Mouse (Mus musculus) heart, adult 9 months (tissue): ENCODE data around the gene Stx5a.

Experiments
- DNase-seq, 2 experiments: peaks; one replicate each; pipeline ENCODE4 v3.0.0; 2022; ENCODE audit warnings: low spot score in 2 of 2

The Stx5a gene

GRCm38 (mm10) chr19:8798264-8798946 is 57.2 kb downstream of the Stx5a start, which contains the start of gene Polr2g:
Polr2g (minus strand) TSS chr19:8798577.
- DNase-seq = peak; percentile 93 to 94

- no peak for DNase-seq
Observed at GRCm38 (mm10) chr19:8798947-8799315, 57.7 kb downstream of the Stx5a start.

- peak; percentile 98 to 99 for DNase-seq
Observed at GRCm38 (mm10) chr19:8802130-8802821, 61.1 kb downstream of the Stx5a start, which contains the start of gene Zbtb3. Zbtb3 (plus strand) TSS chr19:8802555.

GRCm38 (mm10) chr19:8803204-8803780 is 62.1 kb downstream of the Stx5a start:
- no peak for DNase-seq

GRCm38 (mm10) chr19:8803879-8804660 is 62.9 kb downstream of the Stx5a start:
- no peak for DNase-seq
